Mouse (Mus musculus) heart, embryonic 11.5 days (tissue): Measurements from ENCODE around the gene Egfl7. TPM values are rescaled to one million over a fixed set of nuclear protein-coding genes. Genes with fewer than 3 reads are reported as not detected.

Source experiments
- ATAC-seq: fragments of 200-750 bp; cut with Nextera tagmentation; replicated peaks from 2 replicates; pipeline ENCODE4 v1.8.0; 2017; ENCODE audit warnings: moderate library complexity; ENCODE audit not compliant: insufficient number of reproducible peaks, low FRiP score, low TSS enrichment
- H3K27ac ChIP-seq: fragments of 300-500 bp; sonication (generic); 2 replicates; pipeline ENCODE4 v1.5.1; 2014; ENCODE audit warnings: mild to moderate bottlenecking, low read depth, low read length
- H3K27me3 ChIP-seq: fragments of 300-500 bp; sonication (generic); 2 replicates; pipeline ENCODE4 v1.6.1; 2014; ENCODE audit warnings: mild to moderate bottlenecking, low read length, mixed read lengths; ENCODE audit not compliant: control insufficient read depth, insufficient read depth
- H3K36me3 ChIP-seq: fragments of 300-500 bp; sonication (generic); 2 replicates; pipeline ENCODE4 v1.6.1; 2014; ENCODE audit warnings: mild to moderate bottlenecking, low read length, moderate library complexity, mixed read lengths; ENCODE audit not compliant: control insufficient read depth, insufficient read depth
- H3K4me1 ChIP-seq: fragments of 300-500 bp; sonication (generic); 2 replicates; pipeline ENCODE4 v1.6.1; 2014; ENCODE audit warnings: low read length; ENCODE audit not compliant: control insufficient read depth, insufficient read depth
- H3K4me2 ChIP-seq: fragments of 300-500 bp; sonication (generic); 2 replicates; pipeline ENCODE4 v1.6.1; 2014; ENCODE audit warnings: mild to moderate bottlenecking, moderate library complexity
- H3K4me3 ChIP-seq: fragments of 300-500 bp; sonication (generic); 2 replicates; pipeline ENCODE4 v1.5.1; 2014; ENCODE audit warnings: low read depth, low read length
- H3K9ac ChIP-seq: fragments of 300-500 bp; sonication (generic); 2 replicates; pipeline ENCODE4 v1.6.1; 2014; ENCODE audit warnings: mild to moderate bottlenecking, low read depth, low read length, moderate library complexity
- H3K9me3 ChIP-seq: fragments of 300-500 bp; sonication (generic); replicated peaks from 2 replicates; pipeline ENCODE4 v1.6.1; 2016; ENCODE audit warnings: low read length; ENCODE audit not compliant: control insufficient read depth
- WGBS: fragments of 180-500 bp; shearing (Covaris S2); extraction: QIAGEN DNeasy Blood & Tissue Kit; methylation state at CpG from one replicate; pipeline ENCODE4 v1.1.7; 2014; ENCODE audit not compliant: insufficient replicate concordance; 5-methylcytosine and 5-hydroxymethylcytosine counted together
- polyA plus RNA-seq: library from polyadenylated mRNA; unstranded; fragments of >200 nt; fragmentation: Nextera tagmentation; extraction: Ambion mirVana; gene quantifications from 2 replicates; pipeline ENCODE4 v1.2.1, GENCODE M21; 2014

Egfl7 gene
- polyA plus RNA-seq, 1 experiment from 2014 or later, result 145 TPM

- H3K27ac ChIP-seq, result no peak overlapping the region
- H3K4me3 ChIP-seq, result no peak overlapping the region
- no peak overlapping the region for H3K4me2 ChIP-seq
- H3K4me1 ChIP-seq, result peaks cover 22% of the 10 kb centered on the region
- 80% methylated on average over 8 of the region's 8 CpGs for WGBS
- no peak for ATAC-seq
- no peak overlapping the region for H3K9ac ChIP-seq
- no peaks in the 10 kb centered on the region for H3K36me3 ChIP-seq
- H3K9me3 ChIP-seq, result no peaks in the 10 kb centered on the region
- H3K27me3 ChIP-seq, result no peaks in the 10 kb centered on the region; the same call in 1 of the 2 replicates
Measured at GRCm38 (mm10) chr2:26605331-26605730, 25.5 kb downstream of the Egfl7 start.

GRCm38 (mm10) chr2:26606579-26606978 is 26.8 kb downstream of the Egfl7 start:
- no peak for ATAC-seq
- H3K4me2 ChIP-seq, result no peak overlapping the region
- no peaks in the 10 kb centered on the region; the same call in 1 of the 2 replicates for H3K27me3 ChIP-seq
- no peaks in the 10 kb centered on the region for H3K36me3 ChIP-seq
- H3K9ac ChIP-seq, result no peak overlapping the region
- no peak overlapping the region for H3K4me3 ChIP-seq
- peaks cover 22% of the 10 kb centered on the region for H3K4me1 ChIP-seq
- no peaks in the 10 kb centered on the region for H3K9me3 ChIP-seq
- 0 out of 2 replicates have a peak overlapping the region, but pooled peaks have one; percentile 18 for H3K27ac ChIP-seq
- 54% methylated on average over 3 of the region's 3 CpGs for WGBS

GRCm38 (mm10) chr2:26607056-26607910 is 27.5 kb downstream of the Egfl7 start:
- WGBS, result 41% methylated on average over 6 of the region's 6 CpGs
- Histone ChIP-seq H3K4me1 (peaks cover 22% of the 10 kb centered on the region), H3K4me2 (no peak overlapping the region), H3K36me3 (no peaks in the 10 kb centered on the region), H3K9ac (no peak overlapping the region), H3K27me3 (no peaks in the 10 kb centered on the region; the same call in 1 of the 2 replicates), H3K4me3 (no peak overlapping the region), H3K27ac (0 out of 2 replicates have a peak overlapping the region, but pooled peaks have one; percentile 18), H3K9me3 (no peaks in the 10 kb centered on the region)
- ATAC-seq, result no peak

- Histone ChIP-seq H3K4me2 (no peak overlapping the region), H3K27me3 (no peaks in the 10 kb centered on the region; the same call in 1 of the 2 replicates), H3K4me3 (no peak overlapping the region), H3K36me3 (no peaks in the 10 kb centered on the region), H3K4me1 (peaks cover 17% of the 10 kb centered on the region), H3K27ac (no peak overlapping the region), H3K9me3 (no peaks in the 10 kb centered on the region), H3K9ac (no peak overlapping the region)
- ATAC-seq, result no peak
Measured at GRCm38 (mm10) chr2:26608781-26609180, 29.0 kb downstream of the Egfl7 start.

GRCm38 (mm10) chr2:26609261-26609661 is 29.4 kb downstream of the Egfl7 start:
- ATAC-seq, result no peak
- Histone ChIP-seq H3K4me2 (no peak overlapping the region), H3K27ac (no peak overlapping the region), H3K4me3 (no peak overlapping the region), H3K4me1 (peaks cover 17% of the 10 kb centered on the region), H3K36me3 (no peaks in the 10 kb centered on the region), H3K9me3 (no peaks in the 10 kb centered on the region), H3K27me3 (no peaks in the 10 kb centered on the region; the same call in 1 of the 2 replicates), H3K9ac (no peak overlapping the region)

- no peak for ATAC-seq
Measured at GRCm38 (mm10) chr2:26610526-26610925, 30.7 kb downstream of the Egfl7 start.

GRCm38 (mm10) chr2:26611054-26611453 is 31.2 kb downstream of the Egfl7 start:
- no peak overlapping the region for H3K4me2 ChIP-seq
- H3K4me3 ChIP-seq, result no peak overlapping the region
- no peaks in the 10 kb centered on the region for H3K9me3 ChIP-seq
- no peaks in the 10 kb centered on the region; the same call in 1 of the 2 replicates for H3K27me3 ChIP-seq
- H3K36me3 ChIP-seq, result no peaks in the 10 kb centered on the region
- no peak overlapping the region for H3K27ac ChIP-seq
- ATAC-seq, result no peak
- H3K4me1 ChIP-seq, result peaks cover 16% of the 10 kb centered on the region
- H3K9ac ChIP-seq, result no peak overlapping the region

More at GRCm38 (mm10) chr2:26610526-26610925, 30.7 kb downstream of the Egfl7 start:
- 74% methylated on average over 3 of the region's 3 CpGs for WGBS
- H3K36me3 ChIP-seq, result no peaks in the 10 kb centered on the region
- no peak overlapping the region for H3K9ac ChIP-seq
- no peak overlapping the region for H3K4me3 ChIP-seq
- H3K4me1 ChIP-seq, result peaks cover 17% of the 10 kb centered on the region
- H3K27me3 ChIP-seq, result no peaks in the 10 kb centered on the region; the same call in 1 of the 2 replicates
- H3K4me2 ChIP-seq, result no peak overlapping the region
- H3K27ac ChIP-seq, result no peak overlapping the region
- H3K9me3 ChIP-seq, result no peaks in the 10 kb centered on the region

- no peak overlapping the region for H3K27ac ChIP-seq
- H3K9ac ChIP-seq, result no peak overlapping the region
- H3K4me3 ChIP-seq, result no peak overlapping the region
- H3K36me3 ChIP-seq, result no peaks in the 10 kb centered on the region
- no peak overlapping the region for H3K4me2 ChIP-seq
- peaks cover 8% of the 10 kb centered on the region for H3K4me1 ChIP-seq
- H3K27me3 ChIP-seq, result no peaks in the 10 kb centered on the region; the same call in 1 of the 2 replicates
- no peaks in the 10 kb centered on the region for H3K9me3 ChIP-seq
- no peak for ATAC-seq
Measured at GRCm38 (mm10) chr2:26611896-26612295, 32.1 kb downstream of the Egfl7 start.

GRCm38 (mm10) chr2:26614903-26615302 is 35.1 kb downstream of the Egfl7 start:
- H3K9me3 ChIP-seq, result no peaks in the 10 kb centered on the region
- H3K36me3 ChIP-seq, result no peaks in the 10 kb centered on the region
- H3K27ac ChIP-seq, result no peak overlapping the region
- no peak overlapping the region for H3K4me2 ChIP-seq
- no peak overlapping the region for H3K4me3 ChIP-seq
- no peak overlapping the region for H3K9ac ChIP-seq
- H3K4me1 ChIP-seq, result no peaks in the 10 kb centered on the region
- no peaks in the 10 kb centered on the region for H3K27me3 ChIP-seq
- WGBS, result 76% methylated on average over 5 of the region's 5 CpGs
- no peak for ATAC-seq
